ENCODE assay signal across 21 mouse cellular contexts in genomic region chr6:64555220-64555619, GRCm38 (mm10).
A peak's percentile ranks its signal among the peaks of the same experiment; 100 is the strongest.
DNase-seq lines count a peak whose midpoint lies in the region; ATAC-seq lines count a peak whose summit lies in the region.
"Had no signal": no experiment of that assay in that cellular context is flagged by ENCODE, and none has a peak within 500 bp of the region (broad histone marks: within the 10 kb centered on the region; RNA-seq: fewer than 3 reads in every experiment).

No protein-coding gene starts in this region.

- DNase-seq in frontal cortex, postnatal 25 days (ENCODE audit: low spot score in 2 of 2), result no peak
- peak; percentile 37 for DNase-seq in layer of hippocampus, adult 9-11 months
- DNase-seq in layer of hippocampus, postnatal 10 days (ENCODE audit: low spot score in 2 of 2), result no peak
- DNase-seq in brain, adult 2 months (ENCODE audit: low read depth, low spot score), result peak; percentile 28
- DNase-seq in cerebellum, adult 9-11 months, result peak; percentile 21
- DNase-seq in urinary bladder, postnatal 4 days (ENCODE audit: low spot score in 2 of 2), result no peak
- DNase-seq: adrenal gland, postnatal 14 days; forebrain, postnatal 0 days; gastrocnemius, adult 2 months; gastrocnemius, postnatal 36 days; heart, adult 18-20 months; heart, postnatal 4 days; kidney, adult 9 months; kidney, postnatal 25 days; liver; lung, adult 2 months; lung, postnatal 10 days had no signal

- peak; percentile 74 for ATAC-seq in frontal cortex, adult (ENCODE audit: low TSS enrichment)
- ATAC-seq: CD4-positive, CD25-positive, alpha-beta regulatory T cell, adult 4 months; forebrain, postnatal 0 days; intestine, postnatal 0 days; midbrain, embryonic 13.5 days had no signal

Comparison
In these comparisons a context has a peak if more than half of its experiments do, and no peak if none do; other contexts are left out.
1. DNase-seq: peak in layer of hippocampus, adult 9-11 months (single experiment), brain, adult 2 months (single experiment) and cerebellum, adult 9-11 months (single experiment); none in frontal cortex, postnatal 25 days (0 of 2), layer of hippocampus, postnatal 10 days (0 of 2) and urinary bladder, postnatal 4 days (0 of 2).